Mouse (Mus musculus) hindbrain, embryonic 16.5 days (tissue): ENCODE results near the gene Olfr644. TPM values are rescaled to one million over a fixed set of nuclear protein-coding genes. Genes with fewer than 3 reads are reported as not detected.

Source experiments
- ATAC-seq: fragments of 200-750 bp; cut with Nextera tagmentation; 2 replicates; pipeline ENCODE4 v1.8.0; 2017; ENCODE audit warnings: moderate TSS enrichment, moderate library complexity
- H3K27ac ChIP-seq: fragments of 300-500 bp; sonication (generic); 2 replicates; pipeline ENCODE4 v1.5.1; 2014; ENCODE audit warnings: low read depth, mild to moderate bottlenecking, control low read depth, low read length, moderate library complexity
- H3K27me3 ChIP-seq: fragments of 300-500 bp; sonication (generic); replicated peaks from 2 replicates; pipeline ENCODE4 v1.6.1; 2014; ENCODE audit warnings: low read length; ENCODE audit not compliant: control insufficient read depth, insufficient read depth
- H3K36me3 ChIP-seq: fragments of 300-500 bp; sonication (generic); 2 replicates; pipeline ENCODE4 v1.6.1; 2014; ENCODE audit warnings: mild to moderate bottlenecking, low read length, moderate library complexity, mixed read lengths; ENCODE audit not compliant: control insufficient read depth, insufficient read depth
- H3K4me1 ChIP-seq: fragments of 300-500 bp; sonication (generic); 2 replicates; pipeline ENCODE4 v1.6.1; 2014; ENCODE audit warnings: low read depth, low read length; ENCODE audit not compliant: control insufficient read depth, insufficient read depth
- H3K4me2 ChIP-seq: fragments of 300-500 bp; sonication (generic); 2 replicates; pipeline ENCODE4 v1.6.1; 2014; ENCODE audit warnings: mild to moderate bottlenecking, low read length, control low read depth, moderate library complexity
- H3K4me3 ChIP-seq: fragments of 300-500 bp; sonication (generic); 2 replicates; pipeline ENCODE4 v1.5.1; 2014; ENCODE audit warnings: mild to moderate bottlenecking, low read length, control low read depth, moderate library complexity
- H3K9ac ChIP-seq: fragments of 300-500 bp; sonication (generic); 2 replicates; pipeline ENCODE4 v1.6.1; 2014; ENCODE audit warnings: low read depth, mild to moderate bottlenecking, control low read depth, low read length, moderate library complexity
- H3K9me3 ChIP-seq: fragments of 300-500 bp; sonication (generic); 2 replicates; pipeline ENCODE4 v1.6.1; 2014; ENCODE audit warnings: mild to moderate bottlenecking, low read length, moderate library complexity; ENCODE audit not compliant: control insufficient read depth
- whole genome bisulfite sequencing: fragments of 180-500 bp; shearing (Covaris S2); extraction: QIAGEN DNeasy Blood & Tissue Kit; methylation state at CpG from one replicate; pipeline ENCODE4 v1.1.7; 2014; 5-methylcytosine and 5-hydroxymethylcytosine counted together
- polyA plus RNA-seq: library from polyadenylated mRNA; unstranded; fragments of >200 nt; fragmentation: Nextera tagmentation; extraction: Ambion mirVana; gene quantifications from 2 replicates; pipeline ENCODE4 v1.2.1, GENCODE M21; 2015

Gene Olfr644
- polyA plus RNA-seq, 1 experiment from 2014 or later = not detected

DNA sequence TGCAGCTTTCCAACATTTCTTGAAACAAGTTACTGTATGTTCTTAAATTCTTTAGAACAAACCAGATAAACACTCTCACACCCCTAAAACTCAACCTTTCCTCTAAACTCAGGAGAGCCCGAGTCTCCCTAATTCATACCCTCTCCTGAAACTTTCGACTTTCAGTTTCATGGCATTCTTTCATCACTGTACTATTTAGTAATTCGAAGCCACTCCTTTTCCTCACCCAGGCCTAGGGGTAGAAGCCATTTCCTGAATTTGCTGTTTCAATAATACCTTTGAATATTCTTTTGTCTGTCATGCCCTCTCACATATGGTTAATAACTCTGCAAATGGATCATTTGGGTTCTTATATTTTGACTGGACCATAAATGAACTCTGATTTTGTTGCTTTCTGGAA lies 44.7 kb downstream of the Olfr644 start:
- ATAC-seq = no peak
- H3K4me1 ChIP-seq = no peaks in the 10 kb centered on the region
- no peaks in the 10 kb centered on the region for H3K36me3 ChIP-seq
- no peak overlapping the region for H3K27ac ChIP-seq
- no peak overlapping the region for H3K9ac ChIP-seq
- no peaks in the 10 kb centered on the region for H3K27me3 ChIP-seq
- WGBS = 87% methylated on average over 3 of the region's 3 CpGs
- no peak overlapping the region for H3K4me3 ChIP-seq
- H3K4me2 ChIP-seq = no peak overlapping the region
- no peaks in the 10 kb centered on the region for H3K9me3 ChIP-seq

DNA sequence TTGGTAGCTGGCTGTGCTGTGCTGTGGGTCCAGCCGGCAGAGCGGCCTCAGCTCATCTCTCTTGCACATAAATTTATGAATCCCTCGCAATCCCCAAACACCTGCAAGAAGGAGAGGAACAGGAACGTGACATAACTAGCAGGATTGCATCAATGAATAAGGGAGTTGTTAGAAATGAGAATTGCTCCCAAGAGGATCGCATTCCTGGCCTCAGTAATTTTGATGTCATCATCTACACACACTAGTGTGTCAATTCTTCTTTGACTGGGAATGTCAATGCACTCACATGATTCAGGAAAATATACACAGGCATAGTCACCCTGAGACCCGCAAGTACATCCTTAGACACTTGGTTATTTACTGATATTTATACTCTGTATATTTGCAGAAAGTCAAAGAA lies 46.2 kb downstream of the Olfr644 start, which contains the start of gene Olfr640:
Olfr640 (minus strand) TSS at position 101 of the 400 bp plus-strand sequence.
- H3K9me3 ChIP-seq = no peaks in the 10 kb centered on the region
- no peaks in the 10 kb centered on the region for H3K36me3 ChIP-seq
- no peak within 1 kb of the TSS for H3K27ac ChIP-seq
- H3K27me3 ChIP-seq = no peaks in the 10 kb centered on the region
- no peak within 1 kb of the TSS for H3K9ac ChIP-seq
- no peak within 1 kb of the TSS for H3K4me2 ChIP-seq
- no peak for ATAC-seq
- H3K4me3 ChIP-seq = no peak within 1 kb of the TSS
- WGBS = 76% methylated on average over 6 of the region's 6 CpGs
- H3K4me1 ChIP-seq = no peaks in the 10 kb centered on the region

DNA sequence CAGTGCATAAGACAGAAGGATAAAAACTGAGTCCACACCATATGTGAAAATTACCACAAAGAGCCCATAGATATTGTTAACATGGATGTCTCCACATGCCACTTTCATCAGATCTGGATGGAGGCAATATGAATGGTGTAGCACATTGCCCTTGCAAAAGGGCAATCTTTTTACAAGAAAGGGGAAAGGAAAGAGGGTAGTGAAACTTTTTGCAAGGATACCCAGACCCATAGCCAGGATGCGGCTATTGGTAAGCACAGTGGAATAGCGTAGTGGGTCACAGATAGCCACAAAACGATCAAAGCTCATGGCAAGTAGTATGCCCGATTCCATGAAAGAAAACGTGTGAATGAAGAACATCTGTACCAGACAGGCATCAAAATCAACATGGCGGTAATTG lies 50.0 kb downstream of the Olfr644 start:
- no peaks in the 10 kb centered on the region for H3K27me3 ChIP-seq
- WGBS = 93% methylated on average over 6 of the region's 6 CpGs
- ATAC-seq = no peak

DNA sequence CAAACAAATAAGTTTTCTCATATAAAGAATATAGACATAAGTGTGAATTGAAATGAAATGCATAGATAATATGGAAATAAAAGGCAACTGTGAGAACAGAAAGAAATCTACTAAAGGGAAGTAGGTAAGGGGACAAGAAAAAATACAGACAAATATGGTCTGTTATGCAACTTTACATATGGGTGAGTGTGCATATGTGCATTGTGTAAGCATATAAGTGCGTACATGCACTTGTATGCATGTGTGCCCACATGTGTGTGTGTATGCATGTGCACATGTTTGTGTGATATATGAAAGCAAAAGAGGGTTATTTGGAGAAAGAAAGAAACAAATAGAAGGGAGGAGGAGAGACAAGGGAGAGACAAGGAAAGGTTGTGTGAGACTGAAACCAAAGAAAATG lies 52.7 kb downstream of the Olfr644 start:
- H3K9ac ChIP-seq = no peak overlapping the region
- WGBS = 88% methylated on average over 1 of the region's 1 CpGs

More for the DNA sequence above, 50.0 kb downstream of the Olfr644 start:
- H3K36me3 ChIP-seq = no peaks in the 10 kb centered on the region
- no peak overlapping the region for H3K9ac ChIP-seq
- H3K4me2 ChIP-seq = no peak overlapping the region
- no peaks in the 10 kb centered on the region for H3K9me3 ChIP-seq
- no peak overlapping the region for H3K4me3 ChIP-seq
- H3K4me1 ChIP-seq = no peaks in the 10 kb centered on the region
- H3K27ac ChIP-seq = no peak overlapping the region

DNA sequence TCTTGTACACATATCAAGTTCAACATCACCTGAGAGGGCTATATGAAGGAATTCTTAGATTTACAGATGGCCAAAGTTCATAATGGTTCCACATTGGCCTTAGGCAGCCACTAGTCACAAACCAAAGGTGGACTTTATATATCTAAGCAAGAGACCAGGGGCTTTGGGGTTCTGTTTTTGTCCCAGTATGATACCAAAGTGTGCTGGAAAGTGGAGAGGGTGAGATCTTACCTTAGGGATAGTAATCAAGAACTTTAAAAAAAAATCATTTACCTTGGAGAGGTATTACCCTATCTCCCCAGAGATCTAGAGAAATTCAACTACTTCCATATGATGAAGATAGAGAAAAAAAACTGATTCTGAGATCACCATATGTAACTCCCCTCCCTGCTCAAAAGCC lies 54.5 kb downstream of the Olfr644 start, which contains the start of gene Olfr639:
Olfr639 (minus strand) TSS at position 101 of the 400 bp plus-strand sequence.
- H3K4me1 ChIP-seq = no peaks in the 10 kb centered on the region
- no peak within 1 kb of the TSS for H3K4me2 ChIP-seq
- no peak for ATAC-seq
- H3K36me3 ChIP-seq = no peaks in the 10 kb centered on the region
- H3K27me3 ChIP-seq = no peaks in the 10 kb centered on the region
- no peak within 1 kb of the TSS for H3K9ac ChIP-seq
- no peak within 1 kb of the TSS for H3K27ac ChIP-seq
- no peak within 1 kb of the TSS for H3K4me3 ChIP-seq
- no peaks in the 10 kb centered on the region for H3K9me3 ChIP-seq

More for the DNA sequence above, 52.7 kb downstream of the Olfr644 start:
- no peaks in the 10 kb centered on the region for H3K9me3 ChIP-seq
- H3K4me1 ChIP-seq = no peaks in the 10 kb centered on the region
- no peak overlapping the region for H3K4me3 ChIP-seq
- no peak for ATAC-seq
- H3K27ac ChIP-seq = no peak overlapping the region
- no peaks in the 10 kb centered on the region for H3K27me3 ChIP-seq
- H3K4me2 ChIP-seq = no peak overlapping the region
- no peaks in the 10 kb centered on the region for H3K36me3 ChIP-seq

Other genes starting within 250 kb of the Olfr644 start
- 4,904 and 5,594 TPM in 2 replicates for gene Hbb-bs, start 243.8 kb downstream of the Olfr644 start, polyA plus RNA-seq
- not detected in 2 replicates for gene Hbb-bh2, start 231.3 kb downstream of the Olfr644 start, polyA plus RNA-seq
- 0.37 TPM in 1 of 2 replicates, not detected in the other for gene Hbb-bh1, start 228.7 kb downstream of the Olfr644 start, polyA plus RNA-seq
- gene Hbb-y, start 218.7 kb downstream of the Olfr644 start, polyA plus RNA-seq = 13.4 and 35.4 TPM in 2 replicates
- not detected in 2 replicates for gene Olfr66, start 185.6 kb downstream of the Olfr644 start, polyA plus RNA-seq
- gene Olfr64, start 177.4 kb downstream of the Olfr644 start, polyA plus RNA-seq = not detected in 2 replicates
- not detected in 2 replicates for gene Olfr65, start 168.4 kb downstream of the Olfr644 start, polyA plus RNA-seq
- gene Olfr631, start 143.0 kb downstream of the Olfr644 start, polyA plus RNA-seq = not detected in 2 replicates
- gene Olfr632, start 137.5 kb downstream of the Olfr644 start, polyA plus RNA-seq = not detected in 2 replicates
- gene Olfr633, start 127.4 kb downstream of the Olfr644 start, polyA plus RNA-seq = not detected in 2 replicates
- gene Olfr635, start 100.7 kb downstream of the Olfr644 start, polyA plus RNA-seq = not detected in 2 replicates
- not detected in 2 replicates for gene Olfr638, start 73.1 kb downstream of the Olfr644 start, polyA plus RNA-seq
- gene Olfr639, start 54.6 kb downstream of the Olfr644 start, polyA plus RNA-seq = 0.03 TPM in 1 of 2 replicates, not detected in the other
- gene Olfr640, start 46.3 kb downstream of the Olfr644 start, polyA plus RNA-seq = not detected in 2 replicates
- gene Olfr641, start 36.4 kb downstream of the Olfr644 start, polyA plus RNA-seq = not detected in 2 replicates
- gene Olfr642, start 19.2 kb downstream of the Olfr644 start, polyA plus RNA-seq = not detected in 2 replicates
- not detected in 2 replicates for gene 4930516K23Rik, start 10.4 kb downstream of the Olfr644 start, polyA plus RNA-seq
- gene Olfr645, start 13.6 kb upstream of the Olfr644 start, polyA plus RNA-seq = not detected in 2 replicates
- not detected in 2 replicates for gene Olfr646, start 33.0 kb upstream of the Olfr644 start, polyA plus RNA-seq
- not detected in 2 replicates for gene Ubqln5, start 58.0 kb upstream of the Olfr644 start, polyA plus RNA-seq
- gene Olfr643, start 65.5 kb upstream of the Olfr644 start, polyA plus RNA-seq = not detected in 2 replicates
- not detected in 2 replicates for gene Ubqln3, start 71.4 kb upstream of the Olfr644 start, polyA plus RNA-seq
- not detected in 2 replicates for gene Ubqlnl, start 78.7 kb upstream of the Olfr644 start, polyA plus RNA-seq
- gene Olfm5, start 93.0 kb upstream of the Olfr644 start, polyA plus RNA-seq = not detected in 2 replicates
- 0.45 and 0.54 TPM in 2 replicates for gene Olfr648, start 111.5 kb upstream of the Olfr644 start, polyA plus RNA-seq
- gene Olfr649, start 124.1 kb upstream of the Olfr644 start, polyA plus RNA-seq = not detected in 2 replicates
- 0.30 and 0.41 TPM in 2 replicates for gene Trim6, start 146.9 kb upstream of the Olfr644 start, polyA plus RNA-seq
- gene Trim34a, start 172.6 kb upstream of the Olfr644 start, polyA plus RNA-seq = 0.97 and 1.2 TPM in 2 replicates
- gene Trim5, start 216.2 kb upstream of the Olfr644 start, polyA plus RNA-seq = 0.21 and 0.24 TPM in 2 replicates
- gene Trim12a, start 243.6 kb upstream of the Olfr644 start, polyA plus RNA-seq = 1.7 and 2.1 TPM in 2 replicates